ENCODE assay signal across 9 mouse cellular contexts in the genomic region with DNA sequence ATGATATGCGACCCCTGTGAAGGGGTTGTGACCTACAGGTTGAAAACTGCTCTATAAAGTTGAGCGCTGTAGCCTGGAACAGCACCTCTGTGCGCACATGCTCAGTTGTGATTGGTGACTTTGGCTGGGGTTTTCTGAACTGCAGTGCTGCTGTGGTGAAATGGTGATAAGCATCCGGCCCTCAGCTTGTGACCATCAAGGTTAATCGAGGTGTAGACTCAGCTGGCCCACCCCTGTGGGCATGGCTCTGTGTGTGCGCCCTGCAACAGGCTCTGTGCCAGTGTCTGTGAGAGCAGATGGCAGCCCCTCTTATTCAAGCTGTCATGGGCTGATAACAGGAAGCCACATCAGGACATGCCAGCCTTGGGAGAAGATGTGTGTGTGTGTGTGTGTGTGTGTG. TPM values are rescaled to one million over a fixed set of nuclear protein-coding genes. Genes with fewer than 3 reads are reported as not detected.
DNase-seq lines count a peak whose midpoint lies in the region.
"Had no signal": no experiment of that assay in that cellular context is flagged by ENCODE, and none has a peak within 500 bp of the region (broad histone marks: within the 10 kb centered on the region; RNA-seq: fewer than 3 reads in every experiment).

No protein-coding gene starts in this region.

- intact Hi-C loops in left cerebral cortex, postnatal 14 days (cut with DNase I) = no loop called here

- peak; percentile 80 to 85 for DNase-seq in cerebellum, postnatal 10 days
- DNase-seq in cerebellum, postnatal 36 days = no peak
- DNase-seq in layer of hippocampus, adult 11-12 months (ENCODE audit: low spot score) = peak; percentile 48
- no peak for DNase-seq in layer of hippocampus, adult 9-10 months (ENCODE audit: low spot score)
- DNase-seq in layer of hippocampus, postnatal 10 days (ENCODE audit: low spot score in 2 of 2) = peak; percentile 54 to 63
- peak; percentile 74 to 86 for DNase-seq in spleen, postnatal 10 days (ENCODE audit: low spot score in 2 of 2)
- no peak for DNase-seq in right cerebral cortex, postnatal 25 days
- no peak for DNase-seq in left cerebral cortex, postnatal 14 days (ENCODE audit: low spot score in 2 of 2)
- DNase-seq: adrenal gland, postnatal 14 days had no signal

RNA-seq across cellular contexts. Expression of gene Igfals, which starts 6.8 kb away (rescaled TPM):
- not detected for total RNA-seq in layer of hippocampus, postnatal 10 days (2021)
- total RNA-seq in left cerebral cortex, postnatal 14 days (2021) = not detected

RNA-seq across cellular contexts. Expression of gene Fahd1, which starts 8.8 kb away (rescaled TPM):
- total RNA-seq in layer of hippocampus, postnatal 10 days (2021) = 10 to 100 TPM; 15.6 to 16.2 TPM
- total RNA-seq in left cerebral cortex, postnatal 14 days (2021) = 10 to 100 TPM; 15.8 to 19.4 TPM

RNA-seq across cellular contexts. Expression of gene Hagh, which starts 19.0 kb away (rescaled TPM):
- 10 to 100 TPM; 81.5 to 87.7 TPM for total RNA-seq in layer of hippocampus, postnatal 10 days (2021)
- total RNA-seq in left cerebral cortex, postnatal 14 days (2021) = 100 to 1,000 TPM; 120 to 135 TPM

RNA-seq across cellular contexts. Expression of gene Nubp2, which starts 27.2 kb away (rescaled TPM):
- total RNA-seq in layer of hippocampus, postnatal 10 days (2021) = 10 to 100 TPM; 40.4 to 40.5 TPM
- total RNA-seq in left cerebral cortex, postnatal 14 days (2021) = 10 to 100 TPM; 35.7 to 37.4 TPM

RNA-seq across cellular contexts. Expression of gene Spsb3, which starts 27.5 kb away (rescaled TPM):
- 10 to 100 TPM; 36.4 to 36.9 TPM for total RNA-seq in layer of hippocampus, postnatal 10 days (2021)
- total RNA-seq in left cerebral cortex, postnatal 14 days (2021) = 10 to 100 TPM; 53.5 to 55.5 TPM

Comparison
In these comparisons a context has a peak if more than half of its experiments do, and no peak if none do; other contexts are left out.
1. DNase-seq: peak in cerebellum, postnatal 10 days (2 of 2), layer of hippocampus, adult 11-12 months (single experiment), layer of hippocampus, postnatal 10 days (2 of 2) and spleen, postnatal 10 days (2 of 2); none in cerebellum, postnatal 36 days (0 of 2), layer of hippocampus, adult 9-10 months (single experiment), right cerebral cortex, postnatal 25 days (single experiment) and left cerebral cortex, postnatal 14 days (0 of 2).